Mouse (Mus musculus) cerebellum, postnatal 14 days (tissue): Measurements from ENCODE around the gene Nrm.

Source experiments
- DNase-seq, 2 experiments: peaks; one replicate each; pipeline ENCODE4 v3.0.0; 2021; ENCODE audit warnings: mixed read lengths in 2 of 2

The Nrm gene

DNA sequence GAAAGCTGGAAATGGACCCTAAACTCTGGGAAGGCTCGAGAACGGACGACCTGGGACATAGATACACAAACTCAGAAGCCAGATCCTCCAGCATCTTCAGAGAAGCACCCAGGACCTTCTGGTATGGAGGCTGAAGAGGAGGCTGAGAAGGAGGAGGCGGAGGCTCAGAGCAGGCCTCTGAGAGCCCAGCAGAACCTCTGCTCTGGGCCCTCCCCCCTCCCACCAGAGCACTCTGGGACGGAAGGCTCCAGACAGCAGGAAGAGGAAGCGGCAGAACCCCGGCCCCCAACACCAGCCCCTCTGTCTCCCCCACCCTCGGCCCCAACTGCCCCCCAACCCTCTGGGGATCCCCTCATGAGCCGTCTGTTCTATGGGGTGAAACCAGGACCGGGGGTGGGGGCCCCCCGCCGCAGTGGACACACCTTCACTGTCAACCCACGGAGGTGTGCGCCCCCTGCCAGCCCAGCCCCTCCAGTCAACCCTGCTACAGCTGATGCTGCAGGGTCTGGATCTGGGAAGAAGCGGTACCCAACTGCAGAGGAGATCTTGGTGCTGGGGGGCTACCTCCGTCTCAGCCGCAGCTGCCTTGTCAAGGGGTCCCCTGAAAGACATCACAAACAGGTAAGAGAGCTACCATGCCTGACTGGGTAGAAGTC is 7.2 kb downstream of the Nrm start:
- DNase-seq: peak in 1 of 2 experiments; percentile 22

DNA sequence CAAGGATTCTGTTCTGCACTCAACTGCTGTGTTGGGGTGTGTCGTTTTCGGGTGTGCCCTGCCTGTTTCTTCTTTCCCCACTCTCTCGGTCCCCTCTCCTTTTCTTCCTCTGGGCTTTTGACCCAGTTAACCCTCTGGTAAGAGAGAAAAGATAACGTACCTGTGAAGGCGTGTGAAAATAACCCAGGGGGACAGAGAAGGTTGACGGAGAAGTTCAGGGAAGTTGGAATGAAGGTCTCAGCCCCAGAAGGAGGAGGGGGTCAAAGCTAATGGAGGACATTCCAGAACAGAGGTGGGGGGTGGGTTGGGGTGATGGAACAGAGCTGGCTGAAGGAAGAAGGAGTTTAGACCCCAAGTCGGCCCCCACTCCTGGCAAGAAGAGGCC is 7.8 kb downstream of the Nrm start:
- no peak for DNase-seq

DNA sequence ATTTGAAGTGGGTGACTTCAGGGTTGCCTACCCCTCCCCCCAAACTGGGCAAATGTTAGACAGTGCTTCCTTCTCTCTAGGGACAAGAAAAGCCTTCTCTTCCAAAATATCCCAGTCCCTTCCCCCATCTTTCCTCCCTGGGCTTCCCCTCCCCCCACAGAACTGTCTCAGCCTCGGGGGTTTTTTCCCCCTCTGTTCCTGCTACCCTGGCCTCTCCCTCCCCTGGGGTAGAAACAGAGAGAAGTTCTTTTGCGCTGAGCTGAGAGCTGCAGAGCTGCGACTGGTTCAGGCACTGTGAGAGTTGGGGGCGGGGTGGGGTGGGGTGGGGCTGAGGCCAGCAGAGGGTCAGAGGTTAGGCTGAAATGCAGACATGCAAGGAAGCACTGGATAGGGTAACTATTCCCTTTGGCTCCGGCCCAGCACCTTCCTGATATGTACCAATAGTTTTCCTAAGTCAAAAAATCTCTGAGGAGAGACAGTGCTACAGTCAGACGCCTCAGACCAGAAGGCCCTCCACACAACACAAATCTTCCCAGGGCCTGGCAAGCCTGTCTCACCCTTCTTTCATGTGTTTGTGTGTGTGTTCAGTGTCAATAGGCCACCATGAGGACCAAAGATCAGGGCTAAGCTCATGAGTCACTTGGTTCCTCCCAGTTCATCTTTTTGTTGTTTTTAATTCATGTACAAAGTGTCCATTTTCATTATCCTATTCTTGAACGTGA is 8.4 kb downstream of the Nrm start:
- DNase-seq: peak in 1 of 2 experiments; percentile 40

DNA sequence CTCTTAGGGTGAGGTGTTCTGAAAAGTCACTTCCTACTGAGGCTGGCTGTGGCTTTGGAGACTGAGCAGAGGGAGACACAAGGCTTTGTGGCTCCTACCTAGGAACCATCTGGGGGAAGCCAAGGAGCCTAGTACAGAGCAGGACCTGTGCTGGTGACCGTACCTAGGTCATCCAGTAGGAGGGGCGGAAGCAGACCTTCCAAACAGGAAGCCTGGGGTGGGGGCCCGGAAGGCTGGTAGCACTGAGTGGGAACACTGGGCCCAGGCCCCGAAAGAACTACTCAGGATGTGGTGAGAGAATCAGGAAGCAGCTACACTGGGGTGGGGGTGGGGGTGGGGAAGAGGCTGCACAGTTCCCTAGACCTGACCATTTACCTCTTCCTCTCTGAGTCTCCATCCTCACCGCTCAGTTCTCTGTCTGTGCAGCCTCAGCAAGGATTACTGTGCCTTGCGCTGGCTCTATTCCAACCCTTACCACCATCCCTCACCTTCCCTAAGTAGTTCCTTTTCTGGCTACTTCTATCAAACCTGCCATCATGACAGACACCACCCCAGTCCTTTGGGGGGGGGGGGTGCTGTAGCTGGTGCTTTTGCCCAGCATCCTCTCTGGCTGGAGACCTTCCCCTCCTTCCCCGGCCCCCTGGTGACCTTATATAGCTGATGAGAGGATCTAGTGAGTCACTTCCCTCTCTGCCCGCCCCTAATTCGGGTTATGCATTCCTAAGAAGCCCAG is 9.2 kb downstream of the Nrm start:
- peak in 1 of 2 experiments; percentile 40 for DNase-seq

DNA sequence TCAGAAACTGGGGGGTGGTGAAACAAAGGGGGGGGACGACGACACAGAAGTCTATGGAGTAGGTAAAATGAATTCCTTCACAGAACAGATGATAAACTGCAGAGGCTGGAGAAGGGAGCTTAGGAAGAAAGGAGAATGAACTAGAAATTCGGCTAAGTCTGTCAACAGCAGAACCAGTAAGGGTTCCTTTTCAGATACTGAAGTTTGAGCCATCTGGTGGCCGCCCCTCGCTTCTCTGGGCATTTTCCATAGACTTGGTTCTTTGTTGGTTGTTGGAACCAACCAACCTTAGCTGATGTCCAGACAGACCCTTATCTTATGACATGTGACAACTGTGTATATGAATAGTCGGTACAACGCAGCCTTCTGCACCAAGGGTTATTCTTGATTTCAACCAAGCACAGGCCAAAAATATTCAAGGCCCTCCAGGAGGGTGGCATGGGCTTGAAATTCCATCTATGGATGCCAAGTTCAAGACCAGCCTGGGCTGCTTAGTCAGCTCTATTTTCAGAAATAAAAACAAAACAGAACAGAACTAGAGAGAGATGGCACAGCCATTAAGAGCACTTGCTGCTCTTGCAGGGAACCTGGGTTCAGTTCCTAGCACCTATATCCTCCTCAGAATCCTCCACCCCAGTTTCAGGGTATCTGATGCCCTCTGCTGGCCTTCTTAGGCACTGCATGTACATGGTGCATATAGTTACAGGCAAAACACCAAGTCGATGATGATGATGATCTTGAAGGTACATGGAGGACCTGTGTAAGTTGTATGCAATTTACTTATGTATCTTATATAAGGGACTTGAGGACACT is 10.0 kb downstream of the Nrm start:
- DNase-seq: peak in 1 of 2 experiments; percentile 77

DNA sequence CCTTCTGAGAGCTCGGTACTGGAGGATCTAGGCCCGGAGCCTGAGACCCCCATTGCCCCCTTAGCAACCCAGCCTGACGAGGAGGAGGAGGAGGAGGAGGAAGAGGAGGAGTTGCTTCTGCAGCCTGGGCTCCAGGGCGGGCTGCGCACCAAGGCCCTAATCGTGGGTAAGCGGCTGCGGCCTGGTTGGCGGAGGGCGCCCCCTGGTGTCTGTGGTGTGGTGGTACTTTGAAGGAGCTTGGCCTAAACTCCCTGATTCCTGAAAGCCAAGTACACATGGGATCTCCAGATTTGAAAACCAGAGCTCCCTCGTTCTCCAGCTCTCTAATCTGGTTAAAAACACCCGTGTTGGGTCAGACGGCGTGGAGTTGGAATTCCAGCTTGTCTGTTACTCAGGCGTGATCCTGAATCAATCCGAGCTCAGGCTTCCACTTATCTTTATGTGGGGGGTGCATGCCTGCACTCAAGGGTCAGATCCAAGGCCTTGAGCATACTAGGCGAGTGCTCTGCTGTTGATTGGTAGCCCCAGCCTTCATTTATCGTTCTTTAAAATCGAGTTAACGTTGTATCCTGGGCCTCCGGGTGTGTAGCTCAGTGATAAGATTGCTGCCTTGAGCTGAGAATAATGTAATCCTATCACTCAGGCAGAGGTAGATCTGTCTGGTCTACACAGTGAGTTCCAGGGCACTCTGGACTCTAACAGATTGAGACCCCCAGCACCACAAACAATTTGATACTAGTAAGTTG is 12.8 kb downstream of the Nrm start:
- DNase-seq: peak; percentile 94 to 96

DNA sequence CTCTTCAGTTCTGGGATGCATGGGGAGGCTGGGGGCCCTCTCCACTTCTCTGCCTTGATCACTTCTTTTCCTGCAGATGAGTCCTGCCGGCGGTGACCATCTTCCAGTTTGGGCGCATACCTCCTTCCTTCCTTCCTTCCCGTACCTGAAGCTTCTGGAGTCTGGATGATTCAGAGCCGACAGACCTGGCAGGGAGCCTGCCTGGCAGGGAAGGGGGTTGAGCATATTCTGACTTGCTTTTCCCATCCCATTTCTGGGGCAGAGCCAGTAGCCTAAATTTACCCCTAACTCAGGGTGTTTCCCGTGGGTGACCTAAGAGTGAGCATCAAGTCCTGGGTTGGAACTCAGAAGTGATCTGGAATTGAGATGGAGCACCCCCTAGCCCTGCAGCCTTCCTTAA is 13.6 kb downstream of the Nrm start:
- peak; percentile 32 to 44 for DNase-seq

DNA sequence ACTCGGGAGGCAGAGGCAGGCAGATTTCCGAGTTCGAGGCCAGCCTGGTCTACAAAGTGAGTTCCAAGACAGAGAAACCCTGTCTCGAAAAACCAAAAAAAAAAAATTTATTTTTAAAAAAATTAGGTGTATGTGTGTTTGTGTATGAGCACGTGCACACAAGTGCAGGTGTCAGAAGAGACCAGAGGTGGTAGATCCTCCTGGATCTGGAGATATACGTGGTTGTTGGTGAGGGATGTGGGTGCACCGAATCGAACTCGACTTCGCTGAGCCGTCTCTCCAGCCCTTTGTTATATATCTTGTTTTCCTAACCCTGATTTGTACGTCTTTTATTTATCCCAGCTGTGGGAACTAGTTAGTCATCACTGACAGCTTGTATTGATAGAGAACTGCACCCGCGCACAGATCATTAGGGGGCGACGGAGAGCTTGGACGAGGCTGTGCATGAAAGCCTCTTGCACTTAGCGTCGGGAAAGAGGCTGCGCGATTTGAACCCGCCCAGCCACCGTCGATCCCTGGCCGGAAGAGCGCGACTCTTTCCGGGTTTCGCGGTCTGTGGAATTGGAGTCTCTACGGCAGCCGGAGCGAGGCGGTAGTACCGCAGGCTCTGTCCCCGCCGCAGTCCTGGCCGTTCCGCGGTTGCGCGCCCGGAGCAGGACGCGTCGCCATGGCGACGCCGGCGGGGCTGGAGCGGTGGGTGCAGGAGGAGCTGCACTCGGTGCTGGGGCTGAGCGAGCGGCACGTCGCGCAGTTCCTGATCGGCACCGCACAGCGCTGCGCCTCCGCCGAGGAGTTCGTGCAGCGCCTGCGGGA is 18.3 kb downstream of the Nrm start, which contains the start of gene Dhx16:
Dhx16 (plus strand) TSS at position 575 of the 813 bp plus-strand sequence.
- DNase-seq: peak; percentile 97 to 99

DNA sequence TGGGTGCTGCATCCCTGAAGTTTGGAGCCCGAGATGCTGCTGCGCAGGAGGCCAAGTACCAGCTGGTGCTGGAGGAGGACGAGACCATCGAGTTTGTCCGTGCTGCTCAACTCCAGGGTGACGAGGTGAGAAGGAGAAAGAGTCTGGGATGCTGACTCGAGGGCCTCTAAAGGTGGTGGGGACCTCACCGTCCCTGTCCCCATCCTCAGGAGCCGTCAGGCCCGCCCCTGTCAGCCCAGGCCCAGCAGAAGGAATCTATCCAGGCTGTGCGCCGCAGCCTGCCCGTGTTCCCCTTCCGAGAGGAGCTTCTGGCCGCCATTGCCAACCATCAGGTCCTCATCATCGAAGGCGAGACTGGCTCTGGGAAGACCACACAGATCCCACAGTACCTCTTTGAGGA is 21.8 kb downstream of the Nrm start:
- no peak for DNase-seq

DNA sequence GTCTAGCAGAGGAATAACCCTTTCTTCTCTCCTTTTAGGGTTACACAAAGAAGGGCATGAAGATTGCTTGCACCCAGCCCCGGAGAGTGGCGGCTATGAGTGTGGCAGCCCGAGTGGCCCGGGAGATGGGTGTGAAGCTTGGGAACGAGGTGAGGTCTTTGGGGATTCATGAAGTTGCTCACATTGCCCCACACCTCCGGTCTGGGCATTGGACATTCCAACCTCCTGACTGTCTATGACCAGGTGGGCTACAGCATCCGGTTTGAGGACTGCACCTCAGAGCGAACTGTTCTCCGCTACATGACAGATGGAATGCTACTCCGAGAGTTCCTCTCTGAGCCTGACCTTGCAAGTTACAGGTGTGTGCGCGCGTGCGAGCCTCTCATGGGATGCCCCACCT is 22.7 kb downstream of the Nrm start:
- DNase-seq: no peak

DNA sequence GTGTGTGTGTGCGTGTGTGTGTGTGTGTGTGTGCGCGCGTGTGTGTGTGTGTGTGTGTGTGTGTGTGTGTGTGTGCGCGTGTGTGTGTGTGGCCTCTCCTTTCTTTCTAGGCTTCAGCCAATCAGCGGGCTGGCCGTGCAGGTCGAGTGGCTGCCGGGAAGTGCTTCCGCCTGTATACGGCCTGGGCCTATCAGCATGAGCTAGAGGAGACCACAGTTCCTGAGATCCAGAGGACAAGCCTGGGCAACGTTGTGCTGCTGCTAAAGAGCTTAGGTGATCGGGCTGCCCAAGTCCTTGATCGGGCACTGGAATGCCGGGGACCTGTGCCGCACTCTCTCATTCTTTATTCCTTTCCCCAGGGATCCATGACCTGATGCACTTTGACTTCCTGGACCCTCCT is 26.6 kb downstream of the Nrm start:
- no peak for DNase-seq

DNA sequence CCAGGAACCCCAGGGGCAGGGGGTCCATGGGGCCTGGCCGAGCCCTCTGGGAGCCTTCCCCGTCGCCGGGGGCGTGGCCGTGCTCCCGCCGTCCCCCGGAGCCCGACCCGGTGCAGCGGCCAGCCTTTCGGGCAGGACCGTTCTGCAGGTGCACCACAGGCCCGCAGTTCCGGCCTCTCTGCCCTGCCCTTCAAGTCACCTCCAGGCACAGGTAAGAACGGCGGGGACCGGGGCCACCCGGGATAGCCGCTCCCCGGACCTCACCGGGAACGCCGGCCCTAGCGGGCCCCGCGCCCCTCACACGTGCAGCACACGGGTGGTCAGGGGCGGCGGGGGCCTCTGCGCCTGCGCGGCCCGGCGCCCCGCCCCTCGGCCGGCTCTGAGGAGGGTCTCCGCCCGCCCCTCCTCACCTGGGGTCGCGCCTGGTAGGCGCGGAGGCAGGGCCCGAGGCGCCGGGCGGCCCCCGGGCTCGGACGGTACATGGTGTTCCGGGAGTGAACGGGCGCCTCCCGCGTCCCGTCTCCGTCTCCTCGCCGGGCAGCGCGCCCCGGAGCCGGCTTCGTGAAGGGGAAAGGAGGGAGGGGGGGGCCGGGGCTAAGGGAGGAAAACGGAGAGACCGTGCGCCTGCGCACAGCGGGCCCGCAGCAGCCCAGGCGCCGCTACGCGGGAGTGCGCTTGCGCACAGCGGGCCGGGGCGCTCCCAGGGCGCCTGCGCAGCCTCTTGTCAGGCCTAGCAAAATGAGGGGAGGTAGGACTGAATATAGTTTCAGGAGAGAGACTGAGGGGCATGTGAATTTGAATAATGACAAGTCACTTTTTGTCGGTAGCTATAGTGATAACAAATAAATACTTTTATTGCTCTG is 35.9 kb downstream of the Nrm start, which contains the start of gene 2310061I04Rik:
2310061I04Rik (minus strand) TSS at position 651 of the 863 bp plus-strand sequence.
- DNase-seq: peak; percentile 93 to 97

DNA sequence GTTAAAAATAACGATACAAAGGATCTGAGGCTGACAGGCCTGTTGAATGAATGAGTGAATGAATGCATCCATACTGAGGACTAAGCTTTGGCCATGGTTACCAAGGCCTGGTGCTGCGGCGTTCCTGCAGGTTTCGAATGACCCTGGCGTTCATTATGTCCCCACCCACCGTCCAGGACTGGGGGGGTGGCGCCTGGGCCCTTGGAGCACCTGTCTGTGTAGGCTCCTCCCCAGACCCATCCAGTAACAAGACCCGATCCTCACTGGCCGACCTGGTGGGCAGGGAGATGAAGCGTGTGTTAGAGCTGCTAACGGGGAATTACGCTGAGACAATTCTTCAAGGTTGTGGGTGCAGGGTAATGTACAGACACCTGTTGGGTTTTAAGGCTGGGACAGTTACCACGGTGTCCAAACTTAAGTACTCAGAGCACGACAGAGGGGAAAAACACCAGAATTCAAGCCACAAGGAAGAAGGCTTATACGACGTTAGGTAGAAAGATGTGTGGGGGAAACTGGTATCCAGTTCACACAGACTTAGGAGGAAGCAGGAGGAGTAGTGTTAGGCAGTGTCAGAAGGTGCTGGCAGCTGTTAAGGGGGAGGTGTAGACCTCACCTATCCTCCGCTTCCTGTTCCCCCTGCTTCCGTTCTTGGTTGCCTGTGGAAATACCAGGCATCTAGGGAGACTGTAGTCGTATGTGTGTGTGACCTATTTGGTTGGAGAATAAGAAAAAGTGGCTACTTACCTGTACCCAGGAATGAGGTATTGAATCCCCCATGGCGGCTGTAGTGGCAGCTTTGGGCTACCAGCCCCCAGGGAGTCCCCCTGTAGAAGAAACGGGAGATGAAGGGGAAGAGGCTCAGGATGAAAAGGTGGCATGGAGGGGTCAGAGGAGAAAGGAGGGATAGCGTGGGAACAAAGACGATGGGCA is 36.8 kb downstream of the Nrm start:
- DNase-seq: peak; percentile 55 to 68

DNA sequence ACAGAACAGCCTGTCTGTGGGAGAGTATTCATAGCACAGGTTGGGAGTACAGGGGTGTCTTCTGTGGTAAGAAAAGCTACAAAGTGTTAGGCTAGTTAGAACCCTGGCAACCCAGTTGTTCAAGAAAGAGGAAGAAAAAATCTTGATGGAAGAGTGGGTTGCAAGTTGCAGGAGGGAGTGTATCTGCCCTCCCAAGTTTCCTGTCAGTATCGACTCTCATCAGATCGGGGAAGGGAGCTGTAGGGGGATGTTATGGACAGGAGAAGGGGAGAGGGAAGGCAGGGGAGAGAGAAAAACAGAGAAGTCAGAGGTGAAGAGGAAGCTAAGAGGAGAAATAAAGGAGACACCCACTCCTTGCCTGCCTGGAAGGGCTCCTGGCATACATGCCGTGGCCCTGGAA is 39.5 kb downstream of the Nrm start:
- DNase-seq: no peak

DNA sequence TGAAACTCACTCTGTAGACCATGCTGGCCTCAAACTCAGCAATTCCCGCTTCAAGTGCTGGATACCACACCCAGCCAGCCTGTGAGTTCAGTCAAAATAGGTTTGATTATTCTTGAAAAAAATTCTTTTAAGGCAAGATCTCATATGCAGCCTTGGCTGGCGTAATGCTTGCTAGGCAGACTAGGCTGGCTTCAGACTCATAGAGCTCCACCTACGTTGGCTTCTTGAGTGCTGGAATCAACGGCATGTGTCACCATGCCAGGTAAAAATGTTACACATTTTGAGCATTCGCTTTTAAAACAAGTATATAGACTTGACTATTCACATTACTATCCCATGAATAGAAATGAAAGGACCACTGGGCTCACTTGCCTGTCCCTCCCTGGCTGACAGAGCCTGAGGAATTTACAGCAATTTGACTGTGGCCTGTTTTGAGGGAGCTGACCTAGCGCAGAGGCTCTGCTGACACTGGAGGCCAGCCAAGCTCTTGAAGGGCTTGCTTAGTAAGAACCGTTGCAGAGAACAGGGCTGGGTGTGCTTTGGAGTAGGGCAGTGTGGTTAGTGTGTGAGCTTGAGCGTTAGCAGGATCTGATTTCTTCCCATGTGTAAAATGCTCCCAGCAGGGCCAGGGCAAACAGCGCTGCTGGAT is 42.3 kb downstream of the Nrm start:
- DNase-seq: no peak

DNA sequence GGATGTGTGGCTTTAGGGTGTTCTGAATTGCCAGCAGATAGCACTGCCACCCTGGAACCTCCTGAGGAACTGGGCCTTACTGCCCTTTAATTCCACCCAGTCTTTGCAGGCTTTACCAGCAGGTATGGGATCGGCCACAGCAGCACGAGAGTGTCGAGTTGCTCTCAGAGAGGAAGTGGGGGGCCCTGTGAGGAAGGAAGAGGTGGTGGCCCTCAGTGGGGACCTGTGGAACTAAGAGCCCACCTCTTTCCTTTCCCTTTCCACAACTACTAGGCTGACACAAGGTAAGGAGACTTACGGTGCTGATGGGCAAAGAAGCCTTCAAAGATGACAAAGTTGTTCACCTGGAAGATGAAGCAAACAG is 42.9 kb downstream of the Nrm start:
- DNase-seq: no peak

DNA sequence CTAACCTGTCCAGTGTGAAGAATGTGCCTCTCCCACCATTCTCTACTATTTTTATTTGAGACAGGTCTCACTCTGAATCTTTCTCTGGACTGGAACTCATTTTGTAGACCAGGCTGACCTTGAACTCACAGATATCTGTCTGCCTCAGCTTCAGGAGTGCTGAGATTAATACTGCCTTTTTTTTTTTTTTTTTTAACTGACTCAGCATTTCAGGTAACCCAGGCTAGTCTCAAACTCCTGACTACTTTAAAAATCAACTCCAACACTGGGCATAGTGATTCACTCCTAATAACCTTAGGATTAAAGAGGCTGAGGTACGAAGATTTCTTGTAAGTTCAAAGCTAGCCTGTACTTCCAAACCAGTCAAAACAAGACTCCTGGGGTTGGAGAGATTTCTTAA is 44.5 kb downstream of the Nrm start:
- no peak for DNase-seq

DNA sequence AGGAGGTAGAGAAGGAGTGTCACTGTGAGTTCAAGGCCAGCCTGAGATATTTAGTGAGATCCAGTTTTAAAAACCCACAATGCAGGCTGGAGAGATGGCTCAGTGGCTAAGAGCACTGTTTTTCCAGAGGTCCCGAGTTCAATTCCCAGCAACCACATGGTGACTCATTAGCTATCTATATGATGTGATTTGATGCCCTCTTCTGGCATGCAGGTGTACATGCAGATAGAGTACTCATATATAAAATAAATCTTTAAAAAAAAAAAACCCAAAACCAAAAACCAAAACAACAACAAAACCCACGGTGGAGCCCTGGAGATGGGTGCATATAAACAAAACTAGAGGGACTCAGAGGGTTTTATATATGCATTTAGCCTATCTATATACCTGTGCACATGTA is 46.5 kb downstream of the Nrm start:
- no peak for DNase-seq
